Mouse (Mus musculus) kidney, postnatal 0 days (tissue): ENCODE measurements around the gene Spag8. TPM values are rescaled to one million over a fixed set of nuclear protein-coding genes. Genes with fewer than 3 reads are reported as not detected.

Experiments
- ATAC-seq: fragments of 200-750 bp; cut with Nextera tagmentation; replicated peaks from 2 replicates; pipeline ENCODE4 v1.8.0; 2017; ENCODE audit warnings: low read depth, moderate number of reproducible peaks, moderate TSS enrichment, moderate library complexity; ENCODE audit not compliant: low FRiP score
- DNase-seq: peaks from one replicate; pipeline ENCODE4 v3.0.0-alpha.2; 2016; ENCODE audit warnings: low spot score
- H3K27ac ChIP-seq: fragments of 300-500 bp; sonication (generic); 2 replicates; pipeline ENCODE4 v1.5.1; 2014; ENCODE audit warnings: mild to moderate bottlenecking
- H3K27me3 ChIP-seq: fragments of 300-500 bp; sonication (generic); 2 replicates; pipeline ENCODE4 v1.6.1; 2014; ENCODE audit warnings: low read length, mixed read lengths; ENCODE audit not compliant: insufficient read depth
- H3K36me3 ChIP-seq: fragments of 300-500 bp; sonication (generic); 2 replicates; pipeline ENCODE4 v1.6.1; 2014; ENCODE audit warnings: low read length, mixed read lengths; ENCODE audit not compliant: insufficient read depth
- H3K4me1 ChIP-seq: fragments of 300-500 bp; sonication (generic); replicated peaks from 2 replicates; pipeline ENCODE4 v1.6.1; 2014; ENCODE audit warnings: antibody characterized with exemption, low read length, mixed read lengths; ENCODE audit not compliant: insufficient read depth
- H3K4me2 ChIP-seq: fragments of 300-500 bp; sonication (generic); 2 replicates; pipeline ENCODE4 v1.6.1; 2014; ENCODE audit warnings: mild to moderate bottlenecking, low read length, moderate library complexity, mixed read lengths
- H3K4me3 ChIP-seq: fragments of 300-500 bp; sonication (generic); replicated peaks from 2 replicates; pipeline ENCODE4 v1.5.1; 2014; ENCODE audit warnings: low read depth, low read length
- H3K9ac ChIP-seq: fragments of 300-500 bp; sonication (generic); 2 replicates; pipeline ENCODE4 v1.6.1; 2014; ENCODE audit warnings: low read depth, low read length
- H3K9me3 ChIP-seq: fragments of 300-500 bp; sonication (generic); replicated peaks from 2 replicates; pipeline ENCODE4 v1.6.1; 2016; ENCODE audit warnings: low read length, inconsistent platforms, mixed read lengths
- CTCF ChIP-seq: IDR thresholded peaks from 2 replicates; pipeline ENCODE4 v1.5.1; 2016; ENCODE audit warnings: antibody characterized with exemption, low read depth, mild to moderate bottlenecking, moderate library complexity
- WGBS: fragments of 180-500 bp; shearing (Covaris S2); extraction: QIAGEN DNeasy Blood & Tissue Kit; methylation state at CpG from one replicate; pipeline ENCODE4 v1.1.7; 2014; 5-methylcytosine and 5-hydroxymethylcytosine counted together
- polyA plus RNA-seq: library from polyadenylated mRNA; unstranded; fragments of >200 nt; fragmentation: Nextera tagmentation; extraction: Ambion mirVana; gene quantifications from 2 replicates; pipeline ENCODE4 v1.2.1, GENCODE M21; 2015

Gene Spag8
- polyA plus RNA-seq, 1 experiment from 2014 or later, result 0.96 TPM

GRCm38 (mm10) chr4:43634621-43635374 lies 18.6 kb downstream of the Spag8 start:
- Histone ChIP-seq H3K4me2 (no peak overlapping the region), H3K27ac (no peak overlapping the region), H3K4me3 (no peak overlapping the region), H3K36me3 (no peaks in the 10 kb centered on the region), H3K9ac (no peak overlapping the region), H3K9me3 (no peaks in the 10 kb centered on the region), H3K4me1 (peaks cover 13% of the 10 kb centered on the region; the same call in 1 of the 2 replicates), H3K27me3 (no peaks in the 10 kb centered on the region)
- ATAC-seq (no peak), DNase-seq (no peak)
- WGBS, result 78% methylated on average over 7 of the region's 7 CpGs
- no peak for TF ChIP-seq CTCF

GRCm38 (mm10) chr4:43633736-43634135 lies 19.7 kb downstream of the Spag8 start:
- Histone ChIP-seq H3K27me3 (no peaks in the 10 kb centered on the region), H3K4me1 (peaks cover 13% of the 10 kb centered on the region; the same call in 1 of the 2 replicates), H3K4me2 (no peak overlapping the region), H3K27ac (no peak overlapping the region), H3K4me3 (no peak overlapping the region), H3K36me3 (no peaks in the 10 kb centered on the region), H3K9ac (no peak overlapping the region), H3K9me3 (no peaks in the 10 kb centered on the region)
- WGBS, result 94% methylated on average over 2 of the region's 2 CpGs
- no peak for TF ChIP-seq CTCF
- DNase-seq, result no peak
- ATAC-seq, result no peak

- Histone ChIP-seq H3K27me3 (no peaks in the 10 kb centered on the region), H3K4me3 (no peak overlapping the region), H3K9ac (no peak overlapping the region), H3K4me2 (no peak overlapping the region), H3K36me3 (no peaks in the 10 kb centered on the region), H3K27ac (no peak overlapping the region), H3K4me1 (peaks cover 13% of the 10 kb centered on the region; the same call in 1 of the 2 replicates), H3K9me3 (no peaks in the 10 kb centered on the region)
- ATAC-seq (no peak), DNase-seq (no peak)
- 83% methylated on average over 8 of the region's 8 CpGs for WGBS
- no peak for TF ChIP-seq CTCF
Measured at GRCm38 (mm10) chr4:43633296-43633695, 20.1 kb downstream of the Spag8 start.

DNA sequence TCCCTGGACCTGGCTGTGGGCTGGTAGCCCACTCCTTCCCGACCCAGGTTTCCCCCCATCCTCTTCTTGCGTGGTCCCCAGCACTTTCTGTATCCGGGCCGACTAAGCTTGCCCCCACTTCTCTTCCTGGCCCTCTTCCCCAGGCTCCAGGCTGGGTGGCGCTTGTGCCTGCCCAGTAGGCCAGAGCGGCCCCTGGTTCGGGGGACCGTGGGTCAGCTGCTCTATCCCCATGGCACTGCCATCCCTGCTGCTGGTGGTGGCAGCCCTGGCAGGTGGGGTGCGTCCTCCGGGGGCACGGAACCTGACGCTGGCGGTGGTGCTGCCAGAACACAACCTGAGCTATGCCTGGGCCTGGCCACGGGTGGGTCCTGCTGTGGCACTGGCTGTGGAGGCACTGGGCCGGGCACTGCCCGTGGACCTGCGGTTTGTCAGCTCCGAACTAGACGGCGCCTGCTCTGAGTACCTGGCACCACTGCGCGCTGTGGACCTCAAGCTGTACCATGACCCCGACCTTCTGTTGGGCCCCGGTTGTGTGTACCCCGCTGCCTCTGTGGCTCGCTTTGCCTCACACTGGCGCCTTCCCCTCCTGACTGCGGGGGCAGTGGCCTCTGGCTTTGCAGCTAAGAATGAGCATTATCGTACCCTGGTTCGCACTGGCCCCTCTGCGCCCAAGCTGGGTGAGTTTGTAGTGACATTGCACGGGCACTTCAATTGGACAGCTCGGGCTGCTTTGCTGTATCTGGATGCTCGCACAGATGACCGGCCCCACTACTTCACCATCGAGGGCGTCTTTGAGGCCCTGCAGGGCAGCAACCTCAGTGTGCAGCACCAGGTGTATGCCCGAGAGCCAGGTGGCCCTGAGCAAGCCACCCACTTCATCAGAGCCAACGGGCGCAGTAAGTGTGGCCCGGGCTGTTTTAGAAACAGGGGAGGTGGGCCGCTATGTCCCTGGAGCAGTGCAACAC lies 21.2 kb downstream of the Spag8 start:
- Histone ChIP-seq H3K4me2 (peak overlapping the region; percentile 91), H3K4me3 (peak overlapping the region; percentile 61), H3K4me1 (peaks cover 13% of the 10 kb centered on the region; the same call in 1 of the 2 replicates), H3K36me3 (no peaks in the 10 kb centered on the region), H3K27me3 (no peaks in the 10 kb centered on the region), H3K27ac (0 out of 2 replicates have a peak overlapping the region, but pooled peaks have one; percentile 64), H3K9me3 (no peaks in the 10 kb centered on the region), H3K9ac (peak overlapping the region; percentile 80)
- DNase-seq (no peak), ATAC-seq (peak; percentile 3; the same call in 1 of the 2 replicates)
- TF ChIP-seq CTCF, result no peak
- WGBS, result 46% methylated on average over 42 of the region's 42 CpGs

- H3K4me1 ChIP-seq, result peaks cover 13% of the 10 kb centered on the region; the same call in 1 of the 2 replicates
- peak; percentile 55 for ATAC-seq
- no peaks in the 10 kb centered on the region for H3K27me3 ChIP-seq
- peak; percentile 78 for DNase-seq
- WGBS, result 2% methylated on average over 52 of the region's 70 CpGs
- peak within 1 kb of the TSS; percentile 61 for H3K4me3 ChIP-seq
- H3K9me3 ChIP-seq, result no peaks in the 10 kb centered on the region
- peak within 1 kb of the TSS; percentile 64; the same call in 1 of the 2 replicates for H3K27ac ChIP-seq
- no peaks in the 10 kb centered on the region for H3K36me3 ChIP-seq
- peak within 1 kb of the TSS; percentile 80 for H3K9ac ChIP-seq
- peak within 1 kb of the TSS; percentile 91 for H3K4me2 ChIP-seq
- no peak for TF ChIP-seq CTCF
Measured at GRCm38 (mm10) chr4:43631046-43631955, 22.1 kb downstream of the Spag8 start, which contains the start of gene Npr2. Gene Npr2 (plus strand): TSS chr4:43631935.
